Mouse (Mus musculus): ENCODE results near the gene H2-Oa. TPM values are rescaled to one million over a fixed set of nuclear protein-coding genes. Genes with fewer than 3 reads are reported as not detected.
A peak's percentile ranks its signal among the peaks of the same experiment; 100 is the strongest.

The H2-Oa gene
- polyA plus RNA-seq, 1 experiment from 2014 or later: not detected

- peak within 1 kb of the TSS; percentile 100 for H3K27ac ChIP-seq (replicated peaks in 1 of 2; ENCODE audit: control insufficient read depth in 1 of 2, insufficient read depth in 1 of 2, low read depth in 2 of 2, low read length in 2 of 2)
- H3K27me3 ChIP-seq (ENCODE audit: control insufficient read depth, insufficient read depth, low read length): no peaks in the 10 kb centered on the region
- H3K9ac ChIP-seq (ENCODE audit: low read length): peak within 1 kb of the TSS; percentile 98
- no peaks in the 10 kb centered on the region for H3K9me3 ChIP-seq (ENCODE audit: control insufficient read depth, low read length)
- H3K4me2 ChIP-seq (ENCODE audit: low read length): peak within 1 kb of the TSS; percentile 91
- H3K36me3 ChIP-seq (ENCODE audit: control insufficient read depth, insufficient read depth, low read length): peaks cover 45% of the 10 kb centered on the region
- H3K4me3 ChIP-seq (ENCODE audit: control insufficient read depth in 1 of 2, insufficient read depth in 1 of 2, low read depth in 1 of 2, low read length in 2 of 2): peak within 1 kb of the TSS; percentile 87 to 90
- peak; percentile 60 for ATAC-seq (ENCODE audit: insufficient number of reproducible peaks, insufficient read depth, low FRiP score, low read depth)
- H3K4me1 ChIP-seq (ENCODE audit: control insufficient read depth in 2 of 2, insufficient read depth in 2 of 2, low read length in 2 of 2): peaks cover 10 to 26% of the 10 kb centered on the region in 2 experiments
- WGBS: under 1% methylated on average over 96 of the region's 96 CpGs
Observed at GRCm38 (mm10) chr17:34119249-34120179, 27.4 kb downstream of the H2-Oa start, which contains the start of gene H2-DMa. Gene H2-DMa, plus strand, starts transcription at chr17:34119541.

GRCm38 (mm10) chr17:34120180-34120723 lies 28.1 kb downstream of the H2-Oa start:
- H3K36me3 ChIP-seq (ENCODE audit: control insufficient read depth, insufficient read depth, low read length): peaks cover 38% of the 10 kb centered on the region
- H3K4me1 ChIP-seq (ENCODE audit: control insufficient read depth in 2 of 2, insufficient read depth in 2 of 2, low read length in 2 of 2): peaks cover 10 to 26% of the 10 kb centered on the region in 2 experiments
- WGBS: under 1% methylated on average over 28 of the region's 42 CpGs
- peak overlapping the region; percentile 98 for H3K9ac ChIP-seq (ENCODE audit: low read length)
- H3K4me3 ChIP-seq (ENCODE audit: control insufficient read depth in 1 of 2, insufficient read depth in 1 of 2, low read depth in 1 of 2, low read length in 2 of 2): peak overlapping the region; percentile 54 to 87
- no peaks in the 10 kb centered on the region for H3K27me3 ChIP-seq (ENCODE audit: control insufficient read depth, insufficient read depth, low read length)
- no peaks in the 10 kb centered on the region for H3K9me3 ChIP-seq (ENCODE audit: control insufficient read depth, low read length)
- H3K27ac ChIP-seq (replicated peaks in 1 of 2; ENCODE audit: control insufficient read depth in 1 of 2, insufficient read depth in 1 of 2, low read depth in 2 of 2, low read length in 2 of 2): peak overlapping the region; percentile 100
- ATAC-seq (ENCODE audit: insufficient number of reproducible peaks, insufficient read depth, low FRiP score, low read depth): peak; percentile 14; the same call in 1 of the 2 replicates
- peak overlapping the region; percentile 91 for H3K4me2 ChIP-seq (ENCODE audit: low read length)

GRCm38 (mm10) chr17:34120814-34121171 lies 28.7 kb downstream of the H2-Oa start:
- Histone ChIP-seq H3K4me2 (ENCODE audit: low read length) (peak overlapping the region; percentile 91), H3K9me3 (ENCODE audit: control insufficient read depth, low read length) (no peaks in the 10 kb centered on the region), H3K27ac (replicated peaks in 1 of 2; ENCODE audit: control insufficient read depth in 1 of 2, insufficient read depth in 1 of 2, low read depth in 2 of 2, low read length in 2 of 2) (peak overlapping the region; percentile 100), H3K27me3 (ENCODE audit: control insufficient read depth, insufficient read depth, low read length) (no peaks in the 10 kb centered on the region), H3K36me3 (ENCODE audit: control insufficient read depth, insufficient read depth, low read length) (peaks cover 35% of the 10 kb centered on the region), H3K4me3 (ENCODE audit: control insufficient read depth in 1 of 2, insufficient read depth in 1 of 2, low read depth in 1 of 2, low read length in 2 of 2) (peak overlapping the region; percentile 54 to 87), H3K9ac (ENCODE audit: low read length) (peak overlapping the region; percentile 98), H3K4me1 (ENCODE audit: control insufficient read depth in 2 of 2, insufficient read depth in 2 of 2, low read length in 2 of 2) (peaks cover 10 to 25% of the 10 kb centered on the region in 2 experiments)
- peak; percentile 20 for ATAC-seq (ENCODE audit: insufficient number of reproducible peaks, insufficient read depth, low FRiP score, low read depth)
- 1% methylated on average over 31 of the region's 31 CpGs for WGBS

DNA sequence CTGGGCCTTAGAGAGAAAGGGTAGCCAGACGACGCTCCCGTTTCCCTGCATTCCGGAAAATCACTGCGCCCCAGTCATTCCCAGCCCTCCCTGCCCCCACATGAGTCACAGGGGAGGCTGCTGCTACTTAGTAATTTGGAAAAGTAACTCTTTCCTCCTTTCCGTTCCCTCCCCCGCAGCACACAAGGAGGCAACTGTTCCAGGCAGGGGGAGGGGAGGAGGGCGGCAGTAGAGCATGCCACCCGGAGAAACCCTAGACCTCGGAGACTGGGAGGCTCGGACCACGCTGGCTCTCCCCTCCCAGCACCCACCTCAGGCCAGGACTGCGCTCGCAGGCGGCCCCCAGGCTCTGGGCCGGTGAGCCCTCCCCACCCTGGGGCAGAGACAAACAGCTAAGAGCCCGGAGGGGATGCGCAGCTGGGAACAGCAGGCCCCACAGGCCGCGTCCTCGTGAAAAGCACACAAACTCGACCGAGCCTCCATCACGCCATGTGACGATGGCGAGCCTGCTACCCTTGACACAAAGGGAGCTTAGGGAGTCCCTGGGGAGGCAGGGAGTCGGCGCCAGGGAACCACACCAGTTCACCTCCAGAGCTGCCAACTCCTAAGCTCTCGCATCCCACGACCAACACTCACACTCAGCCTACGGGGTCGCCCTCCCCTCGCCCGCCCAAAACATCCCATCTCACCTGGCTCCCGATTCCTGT lies 29.2 kb downstream of the H2-Oa start:
- H3K27ac ChIP-seq (replicated peaks in 1 of 2; ENCODE audit: control insufficient read depth in 1 of 2, insufficient read depth in 1 of 2, low read depth in 2 of 2, low read length in 2 of 2): peak overlapping the region; percentile 100
- WGBS: 2% methylated on average over 25 of the region's 35 CpGs
- ATAC-seq (ENCODE audit: insufficient number of reproducible peaks, insufficient read depth, low FRiP score, low read depth): peak; percentile 37
- peak overlapping the region; percentile 91 for H3K4me2 ChIP-seq (ENCODE audit: low read length)
- H3K4me3 ChIP-seq (ENCODE audit: control insufficient read depth in 1 of 2, insufficient read depth in 1 of 2, low read depth in 1 of 2, low read length in 2 of 2): peak overlapping the region; percentile 54 to 87
- no peaks in the 10 kb centered on the region for H3K27me3 ChIP-seq (ENCODE audit: control insufficient read depth, insufficient read depth, low read length)
- H3K9me3 ChIP-seq (ENCODE audit: control insufficient read depth, low read length): no peaks in the 10 kb centered on the region
- H3K4me1 ChIP-seq (ENCODE audit: control insufficient read depth in 2 of 2, insufficient read depth in 2 of 2, low read length in 2 of 2): peaks cover 10 to 23% of the 10 kb centered on the region in 2 experiments
- H3K36me3 ChIP-seq (ENCODE audit: control insufficient read depth, insufficient read depth, low read length): peaks cover 35% of the 10 kb centered on the region
- H3K9ac ChIP-seq (ENCODE audit: low read length): peak overlapping the region; percentile 98

DNA sequence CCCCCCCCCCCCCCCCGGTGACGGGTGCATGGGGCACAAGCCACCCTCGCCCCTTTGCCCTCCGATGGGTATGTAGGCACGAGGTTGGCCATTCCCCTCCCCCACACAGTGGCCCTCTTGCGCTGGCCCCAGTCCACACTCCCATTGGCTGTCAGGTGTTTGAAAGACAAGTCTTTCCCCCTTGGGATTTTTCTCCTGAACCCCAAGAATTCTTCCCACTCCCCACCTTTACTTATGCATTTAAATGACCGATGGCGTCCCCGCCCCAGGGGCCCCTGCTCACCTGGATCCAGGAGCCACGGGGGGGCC lies 29.7 kb downstream of the H2-Oa start:
- Histone ChIP-seq H3K4me3 (ENCODE audit: control insufficient read depth in 1 of 2, insufficient read depth in 1 of 2, low read depth in 1 of 2, low read length in 2 of 2) (peak overlapping the region; percentile 54 to 87), H3K36me3 (ENCODE audit: control insufficient read depth, insufficient read depth, low read length) (peaks cover 32% of the 10 kb centered on the region), H3K9ac (ENCODE audit: low read length) (peak overlapping the region; percentile 98), H3K27me3 (ENCODE audit: control insufficient read depth, insufficient read depth, low read length) (no peaks in the 10 kb centered on the region), H3K9me3 (ENCODE audit: control insufficient read depth, low read length) (no peaks in the 10 kb centered on the region), H3K4me2 (ENCODE audit: low read length) (peak overlapping the region; percentile 91), H3K27ac (replicated peaks in 1 of 2; ENCODE audit: control insufficient read depth in 1 of 2, insufficient read depth in 1 of 2, low read depth in 2 of 2, low read length in 2 of 2) (peak overlapping the region; percentile 100), H3K4me1 (ENCODE audit: control insufficient read depth in 2 of 2, insufficient read depth in 2 of 2, low read length in 2 of 2) (peaks cover 7 to 18% of the 10 kb centered on the region in 2 experiments)
- 0% methylated on average over 9 of the region's 10 CpGs for WGBS
- no peak for ATAC-seq (ENCODE audit: insufficient number of reproducible peaks, insufficient read depth, low FRiP score, low read depth)

DNA sequence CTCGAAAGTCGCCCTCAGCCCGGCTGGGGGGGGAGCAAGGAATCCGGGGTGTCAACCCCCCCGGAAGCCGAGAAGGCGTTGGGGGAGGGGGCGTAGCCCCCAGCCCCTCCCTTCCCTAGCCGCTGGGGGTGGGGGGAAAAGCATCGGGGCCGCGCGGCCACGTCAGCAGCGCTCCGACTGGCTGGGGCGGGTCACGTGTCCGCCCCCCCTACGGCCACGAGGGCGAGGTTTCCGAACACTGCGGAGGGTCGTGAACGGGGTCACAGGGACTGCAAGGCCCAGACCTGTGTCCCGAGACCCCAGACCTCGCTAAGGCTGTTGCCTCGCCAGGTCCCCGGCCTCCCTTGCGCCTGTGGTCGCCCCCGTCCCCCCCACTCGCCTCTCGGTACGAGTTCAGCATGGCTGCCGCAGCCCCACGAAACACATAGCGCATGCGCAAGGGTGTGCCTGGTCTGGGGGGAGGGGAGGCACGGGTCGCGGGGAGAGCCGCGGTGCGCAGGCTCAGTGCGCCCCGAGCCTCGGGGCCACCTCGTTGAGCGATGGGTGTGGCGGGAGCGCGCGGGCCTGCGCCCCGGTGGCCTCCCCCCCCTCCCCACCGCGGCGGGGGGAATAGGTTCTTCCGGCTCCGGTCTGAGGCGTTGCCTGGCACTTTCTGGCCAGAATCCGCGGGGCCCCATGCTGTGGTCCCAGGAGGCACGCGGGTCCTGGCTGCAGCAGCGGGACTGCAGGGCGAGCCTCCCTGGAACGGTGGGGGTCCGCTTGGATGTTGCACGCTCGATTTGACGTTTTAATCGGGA lies 30.2 kb downstream of the H2-Oa start, which contains the start of gene Brd2:
Brd2 (minus strand) TSS at position 447 of the 797 bp plus-strand sequence.
- peak; percentile 68 for ATAC-seq (ENCODE audit: insufficient number of reproducible peaks, insufficient read depth, low FRiP score, low read depth)
- Histone ChIP-seq H3K27me3 (ENCODE audit: control insufficient read depth, insufficient read depth, low read length) (no peaks in the 10 kb centered on the region), H3K9ac (ENCODE audit: low read length) (peak within 1 kb of the TSS; percentile 98), H3K4me3 (ENCODE audit: control insufficient read depth in 1 of 2, insufficient read depth in 1 of 2, low read depth in 1 of 2, low read length in 2 of 2) (peak within 1 kb of the TSS; percentile 54 to 87), H3K4me1 (ENCODE audit: control insufficient read depth in 2 of 2, insufficient read depth in 2 of 2, low read length in 2 of 2) (peaks cover 7 to 13% of the 10 kb centered on the region in 2 experiments), H3K36me3 (ENCODE audit: control insufficient read depth, insufficient read depth, low read length) (peaks cover 27% of the 10 kb centered on the region), H3K9me3 (ENCODE audit: control insufficient read depth, low read length) (no peaks in the 10 kb centered on the region), H3K4me2 (ENCODE audit: low read length) (peak within 1 kb of the TSS; percentile 91), H3K27ac (replicated peaks in 1 of 2; ENCODE audit: control insufficient read depth in 1 of 2, insufficient read depth in 1 of 2, low read depth in 2 of 2, low read length in 2 of 2) (peak within 1 kb of the TSS; percentile 100)
- under 1% methylated on average over 67 of the region's 75 CpGs for WGBS

GRCm38 (mm10) chr17:34123111-34123510 lies 31.0 kb downstream of the H2-Oa start:
- Histone ChIP-seq H3K4me3 (ENCODE audit: control insufficient read depth in 1 of 2, insufficient read depth in 1 of 2, low read depth in 1 of 2, low read length in 2 of 2) (peak overlapping the region; percentile 54 to 87), H3K4me2 (ENCODE audit: low read length) (peak overlapping the region; percentile 91), H3K9me3 (ENCODE audit: control insufficient read depth, low read length) (no peaks in the 10 kb centered on the region), H3K9ac (ENCODE audit: low read length) (peak overlapping the region; percentile 98), H3K4me1 (ENCODE audit: control insufficient read depth in 2 of 2, insufficient read depth in 2 of 2, low read length in 2 of 2) (peaks cover 7 to 14% of the 10 kb centered on the region in 2 experiments), H3K36me3 (ENCODE audit: control insufficient read depth, insufficient read depth, low read length) (peaks cover 19% of the 10 kb centered on the region), H3K27ac (replicated peaks in 1 of 2; ENCODE audit: control insufficient read depth in 1 of 2, insufficient read depth in 1 of 2, low read depth in 2 of 2, low read length in 2 of 2) (peak overlapping the region; percentile 100), H3K27me3 (ENCODE audit: control insufficient read depth, insufficient read depth, low read length) (no peaks in the 10 kb centered on the region)
- 3% methylated on average over 7 of the region's 7 CpGs for WGBS
- ATAC-seq (ENCODE audit: insufficient number of reproducible peaks, insufficient read depth, low FRiP score, low read depth): no peak
